Mouse (Mus musculus): ENCODE results near the gene Exoc3l. TPM values are rescaled to one million over a fixed set of nuclear protein-coding genes. Genes with fewer than 3 reads are reported as not detected.

Exoc3l gene
- total and polyA plus RNA-seq, 2 experiments from 2014 or later: 2.4 to 8.0 TPM

GRCm38 (mm10) chr8:105264024-105264982 lies 31.6 kb downstream of the Exoc3l start, which contains the start of the genes Tradd and Fbxl8:
Gene Tradd, minus strand, starts transcription at chr8:105264609.
Gene Fbxl8, plus strand, starts transcription at chr8:105264648.
- ATAC-seq: no peak

GRCm38 (mm10) chr8:105263244-105263912 lies 32.5 kb downstream of the Exoc3l start:
- no peak; the same call in 1 of the 2 replicates for TF ChIP-seq CTCF (IDR thresholded peaks at IDR 0.05; ENCODE audit: low read depth)
- ATAC-seq (no peak), DNase-seq (ENCODE audit: low spot score) (no peak)
- Histone ChIP-seq H3K4me3 (ENCODE audit: low read length) (no peak overlapping the region), H3K36me3 (ENCODE audit: insufficient read depth, low read length) (no peaks in the 10 kb centered on the region), H3K4me1 (ENCODE audit: insufficient read depth, low read length) (peaks cover 10% of the 10 kb centered on the region), H3K9ac (replicated peaks; ENCODE audit: low read length) (no peak overlapping the region), H3K4me2 (ENCODE audit: low read depth, low read length) (no peak overlapping the region), H3K9me3 (ENCODE audit: low read length) (no peaks in the 10 kb centered on the region), H3K27me3 (ENCODE audit: insufficient read depth, low read length) (peaks cover 14% of the 10 kb centered on the region), H3K27ac (no peak overlapping the region)
- WGBS: 43% methylated on average over 16 of the region's 16 CpGs

More at GRCm38 (mm10) chr8:105264024-105264982, 31.6 kb downstream of the Exoc3l start, which contains the start of the genes Tradd and Fbxl8:
- peak within 1 kb of the TSS; percentile 93 for H3K4me2 ChIP-seq (ENCODE audit: low read depth, low read length)
- 1% methylated on average over 53 of the region's 54 CpGs for WGBS
- peaks cover 11% of the 10 kb centered on the region for H3K4me1 ChIP-seq (ENCODE audit: insufficient read depth, low read length)
- peak within 1 kb of the TSS; percentile 64 for H3K4me3 ChIP-seq (ENCODE audit: low read length)
- no peak for TF ChIP-seq CTCF (IDR thresholded peaks at IDR 0.05; ENCODE audit: low read depth)
- no peak within 1 kb of the TSS for H3K27ac ChIP-seq
- peak; percentile 50 for DNase-seq (ENCODE audit: low spot score)
- peaks cover 20% of the 10 kb centered on the region for H3K27me3 ChIP-seq (ENCODE audit: insufficient read depth, low read length)
- no peaks in the 10 kb centered on the region for H3K36me3 ChIP-seq (ENCODE audit: insufficient read depth, low read length)
- H3K9me3 ChIP-seq (ENCODE audit: low read length): no peaks in the 10 kb centered on the region
- H3K9ac ChIP-seq (replicated peaks; ENCODE audit: low read length): peak within 1 kb of the TSS; percentile 56

GRCm38 (mm10) chr8:105261326-105261980 lies 34.4 kb downstream of the Exoc3l start:
- Histone ChIP-seq H3K27me3 (ENCODE audit: insufficient read depth, low read length) (peaks cover 21% of the 10 kb centered on the region), H3K9ac (replicated peaks; ENCODE audit: low read length) (no peak overlapping the region), H3K4me2 (ENCODE audit: low read depth, low read length) (no peak overlapping the region), H3K9me3 (ENCODE audit: low read length) (no peaks in the 10 kb centered on the region), H3K4me1 (ENCODE audit: insufficient read depth, low read length) (peaks cover 10% of the 10 kb centered on the region), H3K4me3 (ENCODE audit: low read length) (no peak overlapping the region), H3K27ac (no peak overlapping the region), H3K36me3 (ENCODE audit: insufficient read depth, low read length) (no peaks in the 10 kb centered on the region)
- 90% methylated on average over 12 of the region's 12 CpGs for WGBS
- no peak for ATAC-seq
- TF ChIP-seq CTCF (IDR thresholded peaks at IDR 0.05; ENCODE audit: low read depth): no peak
- no peak for DNase-seq (ENCODE audit: low spot score)

GRCm38 (mm10) chr8:105260371-105261099 lies 35.4 kb downstream of the Exoc3l start:
- H3K9me3 ChIP-seq (ENCODE audit: low read length): no peaks in the 10 kb centered on the region
- peaks cover 10% of the 10 kb centered on the region for H3K4me1 ChIP-seq (ENCODE audit: insufficient read depth, low read length)
- H3K36me3 ChIP-seq (ENCODE audit: insufficient read depth, low read length): no peaks in the 10 kb centered on the region
- H3K27ac ChIP-seq: no peak overlapping the region
- H3K4me3 ChIP-seq (ENCODE audit: low read length): no peak overlapping the region
- no peak overlapping the region for H3K4me2 ChIP-seq (ENCODE audit: low read depth, low read length)
- 67% methylated on average over 7 of the region's 7 CpGs for WGBS
- no peak overlapping the region for H3K9ac ChIP-seq (replicated peaks; ENCODE audit: low read length)
- no peak for TF ChIP-seq CTCF (IDR thresholded peaks at IDR 0.05; ENCODE audit: low read depth)
- peaks cover 16% of the 10 kb centered on the region for H3K27me3 ChIP-seq (ENCODE audit: insufficient read depth, low read length)
- DNase-seq (ENCODE audit: low spot score) (no peak), ATAC-seq (no peak)

GRCm38 (mm10) chr8:105259721-105260320 lies 36.1 kb downstream of the Exoc3l start:
- peaks cover 10% of the 10 kb centered on the region for H3K4me1 ChIP-seq (ENCODE audit: insufficient read depth, low read length)
- H3K27me3 ChIP-seq (ENCODE audit: insufficient read depth, low read length): peaks cover 16% of the 10 kb centered on the region
- WGBS: 3% methylated on average over 30 of the region's 30 CpGs
- TF ChIP-seq CTCF (IDR thresholded peaks at IDR 0.05; ENCODE audit: low read depth): peak; percentile 92
- H3K27ac ChIP-seq: no peak overlapping the region
- H3K9ac ChIP-seq (replicated peaks; ENCODE audit: low read length): 0 out of 2 replicates have a peak overlapping the region, but pooled peaks have one; percentile 3
- DNase-seq (ENCODE audit: low spot score) (peak; percentile 88), ATAC-seq (peak; percentile 73)
- peak overlapping the region; percentile 35 for H3K4me3 ChIP-seq (ENCODE audit: low read length)
- H3K36me3 ChIP-seq (ENCODE audit: insufficient read depth, low read length): no peaks in the 10 kb centered on the region
- H3K4me2 ChIP-seq (ENCODE audit: low read depth, low read length): peak overlapping the region; percentile 63
- H3K9me3 ChIP-seq (ENCODE audit: low read length): no peaks in the 10 kb centered on the region
